Mouse (Mus musculus): Measurements from ENCODE around the gene Aym1.
"Not testable (repeated sequence)": the region's sequence is repeated elsewhere in the genome, so short reads cannot be mapped to it uniquely, and the experiment has no call there.

The Aym1 gene

DNA sequence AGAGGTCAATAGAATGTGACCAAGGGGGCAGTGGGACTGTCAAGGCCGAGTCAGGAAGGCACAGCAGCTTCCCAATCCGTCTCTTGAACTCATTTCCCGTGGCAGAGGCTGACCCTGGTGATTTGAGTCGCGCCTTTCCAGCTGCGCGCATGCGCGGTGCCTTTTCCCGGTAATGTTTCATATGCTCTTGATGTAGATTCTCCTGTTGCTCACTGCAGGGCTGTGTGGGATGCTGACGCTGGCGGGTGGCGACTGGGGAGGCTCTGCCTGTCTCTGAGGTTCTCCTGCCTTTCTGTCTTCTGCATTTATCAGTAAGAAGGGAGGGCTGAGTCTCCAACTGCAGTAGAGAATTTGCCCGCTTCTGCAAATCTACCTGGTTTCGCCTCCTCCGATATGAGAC is 2.8 kb upstream of the Aym1 start:
- no peak for DNase-seq (ENCODE audit: low spot score in 2 of 2)

DNA sequence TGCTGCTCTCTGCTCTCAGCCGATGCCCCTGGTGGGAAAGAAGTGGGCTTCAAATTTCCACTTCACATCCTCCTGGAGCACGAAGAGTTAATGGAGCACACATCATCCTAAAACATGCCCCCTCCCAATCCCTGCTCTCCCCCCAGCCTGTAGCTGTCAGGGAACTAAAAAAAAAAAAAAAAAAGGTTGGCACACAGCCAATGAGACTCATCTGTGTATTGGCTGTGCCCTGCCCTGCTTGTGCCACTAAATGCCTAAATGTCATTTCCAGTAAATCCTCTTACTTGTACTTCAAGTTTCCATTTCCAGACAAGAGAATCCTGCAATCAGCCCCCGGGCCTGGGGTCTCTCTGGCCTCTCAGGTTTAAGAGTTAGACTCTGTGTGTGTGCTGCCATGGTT is 562 bp downstream of the Aym1 start:
- no peak for DNase-seq (ENCODE audit: low spot score in 2 of 2)

DNA sequence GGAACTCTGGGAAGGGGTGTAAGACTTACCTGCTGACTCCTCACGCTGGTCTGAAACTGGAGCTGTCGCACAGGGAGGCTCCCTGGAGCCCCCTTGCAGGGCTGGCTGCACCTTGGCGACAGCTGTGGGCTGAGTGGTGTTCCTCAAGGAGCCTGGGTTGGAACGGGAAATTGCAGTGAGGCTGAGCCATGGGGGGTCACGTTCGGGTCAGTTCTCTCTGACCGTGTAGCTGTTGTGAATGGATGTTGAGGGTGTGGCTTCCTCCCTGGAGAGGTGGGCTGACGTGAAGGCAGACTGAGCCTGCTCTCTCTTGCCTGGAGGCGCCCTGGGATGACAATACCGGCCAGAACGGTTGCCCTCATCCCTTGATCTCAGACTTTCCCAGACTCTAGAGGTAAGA is 1.7 kb downstream of the Aym1 start:
- DNase-seq (ENCODE audit: low spot score in 2 of 2), result no peak

DNA sequence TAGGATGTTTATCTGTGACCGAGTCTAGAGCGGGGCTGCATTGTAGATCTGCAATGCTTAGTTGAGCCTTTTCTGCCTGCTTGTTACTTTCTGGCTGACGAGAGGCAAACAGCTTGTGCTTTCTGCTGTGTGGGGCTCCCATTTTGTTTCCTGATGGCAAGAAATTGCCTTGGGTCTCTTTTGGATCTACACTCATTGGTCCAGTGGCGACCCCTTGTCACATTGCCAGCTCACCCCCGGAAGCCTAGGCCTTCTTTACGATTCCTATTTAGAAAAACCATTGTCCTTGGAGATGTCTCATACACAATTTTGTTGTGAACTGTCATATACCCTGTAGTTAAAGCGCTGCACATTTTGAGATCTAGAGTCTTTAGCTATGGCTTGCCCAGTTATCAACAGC is 4.2 kb downstream of the Aym1 start:
- DNase-seq (ENCODE audit: low spot score in 2 of 2), result no peak

DNA sequence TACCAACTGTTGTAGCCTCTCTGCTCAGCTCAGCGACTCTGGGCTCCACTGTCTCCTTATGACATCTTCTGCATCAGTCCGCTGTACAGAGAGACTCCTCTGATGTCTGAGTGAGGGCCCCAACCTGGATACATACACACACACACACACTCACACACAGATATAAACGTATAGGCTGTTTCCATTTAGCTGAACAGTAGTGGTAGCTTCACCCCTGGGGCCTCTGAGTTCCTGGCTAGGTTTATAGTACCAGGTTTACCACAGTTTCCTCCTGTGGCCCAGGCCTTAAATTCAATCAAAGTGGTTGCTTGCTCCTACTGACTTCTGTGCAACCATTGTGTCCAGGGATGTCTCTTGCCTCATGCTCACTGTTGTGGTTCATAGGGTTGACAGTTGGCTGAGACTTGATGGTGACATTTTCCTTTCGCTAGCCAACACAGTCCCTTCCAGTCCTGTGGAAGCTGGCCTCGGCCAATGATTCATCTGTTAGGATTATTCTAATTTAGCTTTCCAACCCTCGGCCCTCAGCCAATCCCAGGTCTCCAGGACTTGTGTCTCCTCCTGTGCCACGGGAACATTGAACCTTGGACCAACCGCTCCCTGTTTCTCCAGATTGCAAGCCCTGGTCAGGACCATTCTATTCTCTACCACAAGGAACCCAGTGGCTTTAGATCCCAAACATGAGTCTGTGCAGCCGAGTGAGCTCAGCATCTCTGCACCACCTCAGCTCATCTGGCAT is 5.3 kb downstream of the Aym1 start:
- no peak for DNase-seq (ENCODE audit: low spot score in 2 of 2)

DNA sequence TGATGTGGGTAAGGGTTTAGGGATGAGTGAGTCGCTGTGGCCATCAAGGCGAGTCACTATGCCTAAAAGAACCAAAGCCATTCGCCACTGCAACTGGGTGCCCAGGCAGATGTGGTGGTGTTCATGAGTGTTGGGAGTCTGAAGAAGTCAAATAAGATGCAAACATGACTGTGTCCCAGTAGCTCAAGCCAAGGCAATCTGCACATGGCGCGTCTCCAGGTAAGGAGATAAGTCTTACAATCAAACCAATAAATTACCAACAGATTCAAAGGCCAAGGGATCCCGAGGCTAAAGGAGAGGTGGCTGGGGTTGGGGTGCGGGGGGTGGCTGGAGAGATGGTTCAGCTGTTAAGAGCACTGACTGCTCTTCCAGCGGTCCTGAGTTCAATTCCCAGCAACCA is 6.1 kb downstream of the Aym1 start:
- no peak for DNase-seq (ENCODE audit: low spot score in 2 of 2)

DNA sequence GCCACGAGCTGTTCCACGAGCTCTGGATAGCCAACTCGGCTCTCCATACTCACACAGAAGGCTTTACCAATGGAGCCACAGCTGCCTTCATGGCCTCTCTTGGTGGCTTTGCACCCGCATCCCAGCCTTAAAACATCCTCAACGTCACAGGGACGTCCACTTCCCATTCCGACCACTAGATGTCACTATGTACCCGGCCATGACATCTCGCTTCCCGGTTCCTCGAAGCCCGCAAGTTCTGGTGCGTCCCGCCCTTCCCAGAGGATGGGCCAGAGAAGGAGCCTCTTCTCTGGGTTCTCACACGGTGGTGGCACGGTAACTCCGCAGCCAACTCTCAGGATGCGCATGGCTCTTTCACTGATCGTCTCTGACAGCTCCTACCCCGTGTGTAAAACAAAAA is 8.8 kb downstream of the Aym1 start:
- peak; percentile 20 to 50 for DNase-seq (ENCODE audit: low spot score in 2 of 2)

DNA sequence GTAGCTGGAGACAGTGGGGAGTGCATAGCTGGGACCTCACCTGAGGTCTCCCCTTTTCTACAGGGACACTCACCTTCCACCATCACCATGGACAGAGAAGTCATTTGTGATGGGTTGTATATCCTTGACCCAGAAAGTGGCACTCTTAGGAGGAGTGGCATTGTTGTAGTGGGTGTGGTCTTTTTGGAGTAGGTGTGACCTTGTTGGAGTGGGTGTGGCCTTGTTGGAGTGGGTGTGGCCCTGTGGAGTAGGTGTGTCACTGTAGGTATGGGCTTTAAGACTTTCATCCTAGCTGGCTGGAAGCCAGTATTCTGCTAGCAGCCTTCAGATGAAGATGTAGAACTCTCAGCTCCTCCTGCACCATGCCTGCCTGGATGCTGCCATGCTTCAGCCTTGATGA is 10.6 kb downstream of the Aym1 start:
- DNase-seq (ENCODE audit: low spot score in 2 of 2), result not testable (repeated sequence)

DNA sequence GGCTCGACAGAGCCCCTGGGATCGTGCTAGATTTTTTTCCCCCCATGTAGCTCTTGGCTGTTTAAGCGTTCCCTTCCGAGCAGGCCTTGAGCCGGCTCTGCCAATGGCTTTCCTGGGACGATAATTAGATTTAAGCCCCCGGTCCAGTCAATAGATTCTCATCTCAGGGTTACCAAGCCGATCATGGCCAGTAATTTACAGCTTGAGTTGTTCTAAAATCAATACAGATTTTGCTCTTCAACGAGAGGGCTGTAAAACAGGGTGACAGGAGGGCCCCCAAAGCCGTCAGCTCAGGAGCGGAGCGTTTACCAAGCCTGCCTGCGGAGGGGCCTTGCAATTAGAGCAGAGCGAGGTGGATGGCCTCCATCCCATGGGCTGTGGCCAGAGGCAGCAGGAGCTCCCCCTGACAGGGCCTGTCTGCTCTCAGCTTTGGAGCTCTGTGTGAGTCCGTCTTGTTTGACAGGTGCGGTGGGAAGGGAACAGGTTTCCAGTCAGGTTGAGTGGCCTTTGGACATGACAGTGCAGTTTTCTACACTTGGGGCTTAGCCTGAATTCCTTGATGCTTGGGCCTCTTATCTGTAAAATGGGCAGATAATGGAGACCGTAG is 12.3 kb downstream of the Aym1 start:
- no peak for DNase-seq (ENCODE audit: low spot score in 2 of 2)

DNA sequence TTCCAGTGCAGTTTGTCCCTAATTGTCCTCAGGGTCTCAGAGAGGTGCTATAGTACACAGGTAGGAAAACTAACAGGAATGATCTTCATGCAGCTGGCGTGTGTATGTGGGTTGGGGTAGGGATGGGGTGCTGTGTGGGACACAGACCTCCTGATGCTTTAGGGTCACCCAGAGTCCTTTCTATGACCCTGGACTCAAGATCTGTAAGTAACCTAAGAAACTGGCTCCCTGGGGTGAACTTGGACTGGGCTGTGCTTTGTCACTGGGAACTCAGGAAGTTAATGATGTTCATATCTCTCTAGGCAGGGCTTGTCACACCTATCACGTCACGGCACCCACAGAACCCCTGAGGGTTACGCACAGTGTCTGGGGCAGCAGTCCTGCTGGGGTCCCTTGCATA is 15.4 kb downstream of the Aym1 start:
- DNase-seq (ENCODE audit: low spot score in 2 of 2), result no peak

DNA sequence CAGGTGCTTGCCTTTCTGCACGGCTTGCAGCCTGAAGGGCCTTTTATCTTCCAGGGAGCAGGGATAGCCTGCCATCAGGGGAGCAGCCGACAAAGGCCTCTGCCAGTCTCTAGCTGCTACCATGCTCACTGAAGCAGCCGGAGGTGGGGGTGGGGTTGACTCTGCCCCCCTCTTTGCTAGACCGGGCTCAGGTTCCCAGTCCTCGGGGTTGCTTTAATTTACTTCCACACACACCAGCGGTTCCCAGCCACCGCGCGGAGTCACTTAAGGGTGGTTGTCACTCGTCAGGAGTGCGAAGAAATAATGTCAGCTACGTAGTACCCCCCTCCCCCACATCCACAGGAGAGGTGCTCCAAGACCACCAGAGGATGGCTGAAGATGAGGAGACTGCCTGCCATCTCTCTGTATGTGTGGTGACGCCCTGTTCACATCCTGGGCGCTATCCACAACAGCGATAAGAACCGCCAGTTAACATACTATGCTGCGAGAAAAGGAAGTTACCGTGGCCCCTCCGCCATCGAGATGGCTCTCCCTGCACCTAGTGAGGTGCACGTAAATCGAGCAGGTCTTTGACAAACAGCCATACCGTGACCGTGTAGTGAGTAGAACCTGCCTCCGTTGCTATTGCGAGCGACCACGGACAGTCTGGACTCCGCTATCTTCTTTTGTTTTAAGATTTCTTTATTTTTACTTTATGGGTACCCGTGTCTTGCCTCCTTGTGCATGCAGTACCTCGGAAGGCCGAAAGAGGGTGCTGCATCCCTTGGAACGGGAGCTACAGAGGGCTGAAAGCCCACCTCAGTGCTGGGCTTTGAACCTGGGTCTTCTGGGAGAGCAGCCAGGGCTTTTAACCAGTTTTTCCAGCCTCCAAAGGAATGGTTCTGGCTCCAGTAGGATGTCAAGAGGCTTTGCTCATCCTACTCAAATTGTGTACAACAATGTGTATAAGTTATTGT is 16.2 kb downstream of the Aym1 start:
- DNase-seq (ENCODE audit: low spot score in 2 of 2), result peak; percentile 8 to 42

DNA sequence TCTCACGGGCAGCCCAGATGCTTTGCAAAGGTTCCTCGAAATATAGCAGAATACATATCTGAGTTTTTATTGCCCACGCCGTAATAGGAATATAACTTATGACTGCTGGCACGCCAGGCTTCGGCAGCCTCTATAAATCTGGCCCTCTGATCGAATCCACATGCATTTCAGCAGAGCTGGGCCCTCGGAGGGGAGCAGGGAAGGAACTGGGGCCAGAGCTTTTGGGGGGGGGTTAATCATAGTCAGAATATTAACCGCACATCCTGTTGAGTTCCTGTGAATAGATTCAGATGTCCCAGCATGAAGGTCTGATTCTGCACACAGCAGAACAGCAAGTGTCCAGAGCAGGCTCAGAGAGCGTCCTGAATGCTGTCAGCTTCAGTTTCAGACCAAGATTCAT is 17.2 kb downstream of the Aym1 start:
- DNase-seq (ENCODE audit: low spot score in 2 of 2), result no peak

DNA sequence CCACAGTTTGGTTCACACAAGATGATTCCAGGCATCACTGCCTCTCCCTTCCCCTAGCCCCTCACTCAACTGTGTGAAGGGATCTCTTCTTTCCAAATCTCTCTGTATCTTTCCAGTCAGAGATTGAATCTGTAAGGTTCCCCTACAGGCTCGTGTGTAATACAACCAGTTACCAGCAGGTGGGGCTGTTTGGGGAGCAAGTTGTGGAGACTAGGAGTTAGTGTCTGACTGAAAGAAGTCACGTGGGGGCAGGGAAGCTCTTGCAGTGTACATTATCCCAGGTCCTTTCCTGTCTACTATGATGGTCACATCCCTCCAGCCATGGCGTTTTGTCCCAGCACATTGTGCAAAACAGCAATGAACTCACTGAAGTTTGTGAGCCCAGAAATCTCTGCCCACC is 18.7 kb downstream of the Aym1 start:
- DNase-seq (ENCODE audit: low spot score in 2 of 2), result peak; percentile 13 to 59

DNA sequence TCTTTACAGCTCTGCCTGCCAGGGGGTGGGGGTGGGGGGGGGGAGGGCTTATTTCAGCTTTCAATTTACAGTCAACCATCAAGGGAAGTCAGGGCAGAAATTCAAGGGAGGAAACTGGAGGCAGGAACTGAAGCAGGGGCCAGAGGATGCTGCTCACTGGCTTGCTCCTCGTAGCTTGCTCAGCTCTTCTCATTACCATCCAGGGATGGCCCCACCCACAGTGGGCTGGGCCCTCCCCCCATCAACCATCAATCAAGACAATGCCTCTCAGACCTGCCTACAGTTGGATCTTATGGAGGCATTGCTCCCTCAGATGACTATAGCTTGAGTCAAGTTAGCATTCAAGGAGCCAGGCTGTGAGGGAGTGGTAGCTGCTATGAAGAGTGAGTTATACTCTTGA is 19.2 kb downstream of the Aym1 start:
- no peak for DNase-seq (ENCODE audit: low spot score in 2 of 2)

DNA sequence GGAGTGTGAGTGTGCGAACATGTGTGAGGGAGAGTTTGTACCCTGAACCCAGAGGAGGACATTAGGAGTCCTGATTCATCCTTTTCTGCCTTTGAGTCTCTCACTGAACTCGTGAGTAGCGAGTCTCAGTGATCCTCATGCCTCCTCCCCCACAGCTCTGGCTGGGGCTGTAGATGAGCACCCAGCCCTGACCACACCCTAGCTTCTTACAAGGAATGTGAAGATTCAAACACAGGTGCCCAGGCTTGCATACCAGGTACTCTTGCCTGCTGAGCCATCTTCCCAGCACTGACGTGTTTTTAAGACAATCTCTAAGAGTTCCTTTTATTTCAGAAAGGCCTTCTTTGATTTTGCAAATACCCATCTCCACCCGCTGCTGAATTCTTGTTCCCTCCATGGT is 22.3 kb downstream of the Aym1 start:
- no peak for DNase-seq (ENCODE audit: low spot score in 2 of 2)

DNA sequence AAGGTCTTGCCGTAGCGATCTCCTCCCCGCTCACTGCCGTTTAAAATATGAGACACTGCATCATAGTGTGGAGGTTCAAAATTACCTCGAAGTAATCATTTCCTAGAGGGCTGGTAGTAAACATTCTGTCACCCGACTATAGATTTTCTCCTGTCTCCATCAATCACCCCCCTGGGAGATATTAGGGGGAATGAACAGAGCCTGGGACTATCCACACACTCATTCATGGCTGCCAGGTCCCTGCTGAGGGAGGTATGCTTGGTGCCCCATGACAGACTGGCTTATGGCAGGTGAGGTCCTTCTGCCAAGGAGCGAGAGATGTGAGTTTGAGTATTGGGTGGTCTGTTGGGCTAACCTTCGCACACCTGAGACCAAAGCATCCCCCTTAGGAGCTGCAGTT is 23.5 kb downstream of the Aym1 start:
- DNase-seq (ENCODE audit: low spot score in 2 of 2), result no peak

DNA sequence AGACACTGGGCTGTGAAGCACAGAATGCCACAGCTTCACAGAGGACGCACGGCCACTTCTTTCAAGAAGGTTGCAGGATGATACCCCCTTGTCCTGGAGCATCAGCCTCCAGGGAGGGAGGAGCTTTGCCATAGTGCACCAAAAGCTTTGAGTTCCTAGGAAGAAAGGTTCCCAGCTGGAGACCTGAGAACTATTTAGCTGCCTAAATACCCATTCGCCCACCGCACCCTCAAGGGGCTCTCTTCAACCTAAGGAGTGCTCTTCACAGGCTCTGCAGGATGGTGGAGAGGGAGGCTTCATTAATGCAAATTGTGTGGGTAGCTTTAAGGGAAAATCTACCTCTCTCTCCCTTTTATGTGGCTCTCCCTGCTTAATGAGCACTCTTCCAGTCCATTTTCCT is 25.5 kb downstream of the Aym1 start:
- DNase-seq (ENCODE audit: low spot score in 2 of 2), result no peak

DNA sequence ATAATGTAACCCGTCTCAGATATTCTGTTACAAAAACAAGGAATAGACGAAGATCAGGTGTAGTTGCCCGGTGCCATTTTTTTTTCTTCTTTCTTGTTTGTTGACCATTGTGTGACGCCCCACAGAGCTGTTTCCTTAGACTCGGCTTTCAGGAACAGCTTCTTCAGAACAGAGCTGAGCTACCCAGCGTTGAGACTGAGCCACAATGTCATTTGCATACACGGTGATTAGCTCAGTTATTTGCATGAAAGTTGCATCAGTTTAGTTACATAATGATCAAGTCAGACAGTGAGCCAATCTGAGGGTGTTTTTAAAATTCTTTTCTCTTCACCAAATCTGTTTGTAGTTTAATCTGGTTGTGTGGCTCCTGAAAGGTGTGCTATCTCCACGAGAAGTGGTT is 36.7 kb downstream of the Aym1 start:
- no peak for DNase-seq (ENCODE audit: low spot score in 2 of 2)

DNA sequence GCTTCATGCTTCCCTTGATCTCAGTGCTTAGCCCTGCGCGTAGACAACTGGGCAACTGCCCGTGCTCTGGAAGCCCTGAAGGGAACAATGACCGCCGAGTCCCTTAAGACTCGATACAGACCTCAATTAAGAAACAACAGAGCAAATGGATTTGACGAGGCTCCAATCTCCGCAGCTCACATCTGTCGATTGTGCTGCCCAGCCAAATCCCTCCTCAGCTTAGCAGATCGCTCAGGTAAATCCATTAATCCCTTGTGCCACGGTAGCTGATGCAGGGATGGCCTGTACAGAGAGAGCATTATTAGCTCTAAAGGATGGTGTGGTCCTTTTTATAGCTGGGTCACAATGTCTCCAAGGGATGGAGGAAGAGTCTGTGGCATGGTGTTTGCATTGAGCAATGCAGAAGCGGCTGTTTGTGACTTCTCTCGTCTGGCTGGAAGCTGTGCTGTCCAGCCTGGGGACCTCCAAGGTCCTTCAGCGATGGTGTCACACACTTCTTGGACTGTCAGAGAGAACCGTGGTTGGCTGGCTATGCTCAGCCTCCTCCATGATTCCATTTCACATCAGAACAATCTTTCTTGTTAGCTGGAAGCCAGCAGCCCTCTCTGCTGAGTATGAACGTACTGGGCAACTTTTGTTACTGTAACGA is 39.3 kb downstream of the Aym1 start:
- no peak for DNase-seq (ENCODE audit: low spot score in 2 of 2)

DNA sequence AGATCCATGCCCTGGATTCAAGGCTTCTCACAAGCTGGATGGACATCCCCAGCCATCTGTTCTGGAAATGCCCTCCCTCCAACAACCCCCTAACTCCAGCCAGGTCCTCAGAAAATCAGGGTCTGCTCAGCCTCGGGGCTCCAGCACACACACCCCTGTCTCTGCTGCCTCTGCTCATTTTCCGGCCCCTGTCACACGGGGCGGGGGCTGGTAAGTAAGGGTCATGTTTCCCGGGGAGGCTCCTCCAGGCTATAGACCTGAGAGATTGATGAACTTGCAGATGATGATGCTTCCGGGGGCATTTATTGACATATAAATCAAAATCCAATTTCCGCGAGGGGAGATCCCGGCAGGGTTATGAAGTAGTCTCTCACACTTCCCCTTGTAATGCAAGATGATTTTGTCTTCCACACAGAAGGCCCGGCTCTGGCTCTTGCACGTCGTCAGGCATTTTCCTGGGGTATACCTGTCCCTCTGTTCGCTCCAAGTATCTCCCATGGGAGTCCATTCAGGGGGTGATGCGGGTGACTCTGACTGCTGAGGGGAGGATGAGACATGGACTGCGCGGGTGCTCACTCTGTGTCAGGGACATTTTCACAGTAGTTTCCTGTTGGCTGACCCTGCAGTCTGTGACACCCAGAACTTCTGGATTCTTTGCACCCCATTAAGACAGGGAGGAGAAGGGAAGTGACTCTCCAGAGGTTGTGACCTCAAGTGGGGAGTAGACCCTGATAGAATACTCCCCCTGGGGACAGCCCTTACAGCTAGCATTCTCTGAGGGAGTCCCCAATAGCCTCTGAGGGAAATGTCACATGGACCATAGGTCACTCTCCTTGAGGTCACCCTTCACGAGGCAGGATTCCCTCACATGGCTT is 40.6 kb downstream of the Aym1 start:
- no peak for DNase-seq (ENCODE audit: low spot score in 2 of 2)

DNA sequence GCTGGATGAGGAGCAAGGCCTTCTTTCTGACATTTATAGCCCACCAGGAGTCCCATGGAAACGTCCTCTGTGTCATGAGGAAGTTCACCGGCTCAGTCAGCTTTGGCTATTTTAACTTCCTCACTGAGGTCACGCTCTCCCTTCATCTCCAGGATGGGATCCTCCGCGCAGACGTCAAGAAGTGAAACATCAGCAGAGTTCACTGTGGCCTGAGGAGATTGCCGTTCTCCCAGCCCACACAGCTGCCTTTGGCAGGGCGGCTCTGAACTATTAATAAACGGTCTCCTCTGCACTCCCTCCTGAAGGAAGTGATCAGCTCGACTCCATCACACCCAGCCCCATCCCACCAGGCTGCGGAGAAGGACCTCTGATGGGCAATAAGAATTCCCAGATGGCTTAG is 45.6 kb downstream of the Aym1 start:
- DNase-seq (ENCODE audit: low spot score in 2 of 2), result no peak

Data from spleen, postnatal 10 days (tissue).